Mouse (Mus musculus) c-Kit-negative CD71-positive TER-119-positive erythroid progenitor cells, embryonic 14.5 days (primary cell): ENCODE results near the gene Krt15.

Experiments used
- DNase-seq: peaks from one replicate; pipeline ENCODE4 v3.0.0-alpha.2; 2013; ENCODE audit warnings: low read depth, low spot score

The Krt15 gene

DNA sequence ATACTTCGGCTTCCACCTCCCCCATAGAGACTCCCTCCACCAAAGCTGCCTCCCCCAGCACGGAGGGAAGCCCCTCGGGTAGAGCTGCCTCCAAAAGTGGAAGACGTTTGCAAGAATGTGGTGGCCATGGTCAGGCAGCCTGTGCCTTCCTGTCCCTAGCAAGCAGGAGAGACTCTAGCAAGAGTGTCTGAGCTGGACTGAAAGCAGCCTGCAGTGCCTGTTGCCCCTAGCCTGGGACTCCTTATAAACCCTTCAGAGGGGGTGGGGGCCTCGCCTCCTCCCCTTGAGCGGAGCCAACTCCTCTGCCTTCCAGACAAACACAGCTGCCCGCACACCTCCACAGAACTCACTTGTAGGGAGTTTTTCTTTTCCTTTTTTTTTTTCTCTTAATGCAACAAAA, at the start of gene Krt15:
Gene Krt15, minus strand, starts transcription at position 198 of the 400 bp plus-strand sequence.
- DNase-seq: no peak

- no peak for DNase-seq
These were observed 46.0 kb upstream of the Krt15 start for GRCm38 (mm10) chr11:100181725-100182124.

DNA sequence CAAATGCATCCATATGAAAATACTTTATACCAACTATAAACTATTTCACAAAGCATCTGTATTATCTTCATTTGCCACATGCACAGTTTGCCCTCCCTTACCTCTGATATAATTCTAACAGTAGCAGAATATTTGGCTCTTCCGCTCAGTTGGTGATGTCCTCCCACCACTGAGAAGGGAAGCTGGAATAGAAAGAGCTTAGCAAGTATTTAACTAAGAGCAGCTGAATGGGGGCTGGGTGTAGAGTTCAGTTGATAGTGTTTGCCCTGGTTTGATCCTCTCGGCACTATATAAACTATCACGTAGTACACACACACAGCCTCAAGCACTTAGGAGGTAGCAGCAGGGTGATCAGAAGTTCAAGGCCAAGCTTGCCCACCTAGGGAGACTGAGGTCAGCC, 43.5 kb upstream of the Krt15 start:
- DNase-seq: no peak

GRCm38 (mm10) chr11:100178307-100178706, 42.6 kb upstream of the Krt15 start:
- no peak for DNase-seq

DNA sequence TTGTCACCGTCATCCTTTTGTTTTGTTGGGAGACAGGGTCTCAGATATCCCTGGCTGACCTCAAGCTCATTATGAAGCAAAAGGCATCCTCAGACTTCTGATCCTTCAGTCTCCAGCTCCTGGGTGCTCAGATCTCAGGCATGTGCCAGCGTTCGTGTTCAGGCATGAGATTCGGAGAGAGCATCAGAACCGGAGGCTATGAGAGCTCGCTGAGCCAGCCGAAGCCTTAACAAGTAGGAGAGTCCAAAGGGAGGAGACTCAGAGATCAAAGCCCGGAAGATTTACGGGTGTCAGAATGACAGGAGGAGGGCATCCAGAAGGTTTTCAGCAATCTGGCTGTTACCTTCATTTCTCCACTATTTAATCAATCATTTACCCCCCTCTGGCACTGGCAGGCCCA, 41.1 kb upstream of the Krt15 start:
- DNase-seq: no peak

GRCm38 (mm10) chr11:100168765-100169762, 33.3 kb upstream of the Krt15 start:
- DNase-seq: peak; percentile 42

DNA sequence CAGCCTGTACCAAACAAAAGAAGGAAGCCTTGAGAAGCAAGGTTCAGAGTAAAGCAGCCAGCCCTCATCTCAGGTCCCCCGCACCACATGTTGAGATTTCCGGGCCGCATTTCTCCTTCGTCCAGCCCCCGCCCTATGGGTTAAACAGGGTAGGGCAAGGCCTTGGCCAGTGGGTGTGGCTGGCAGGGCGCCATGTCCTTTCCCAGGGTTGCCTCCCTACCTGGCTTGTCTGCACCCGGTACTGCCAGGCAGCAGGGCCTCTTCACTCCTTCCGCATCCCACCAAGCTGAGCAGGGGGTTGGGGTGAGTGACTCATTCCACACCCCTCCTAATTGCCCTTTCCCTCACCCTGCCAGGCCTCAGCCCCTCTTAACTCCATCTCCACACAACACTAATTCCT, 32.3 kb upstream of the Krt15 start:
- no peak for DNase-seq

DNA sequence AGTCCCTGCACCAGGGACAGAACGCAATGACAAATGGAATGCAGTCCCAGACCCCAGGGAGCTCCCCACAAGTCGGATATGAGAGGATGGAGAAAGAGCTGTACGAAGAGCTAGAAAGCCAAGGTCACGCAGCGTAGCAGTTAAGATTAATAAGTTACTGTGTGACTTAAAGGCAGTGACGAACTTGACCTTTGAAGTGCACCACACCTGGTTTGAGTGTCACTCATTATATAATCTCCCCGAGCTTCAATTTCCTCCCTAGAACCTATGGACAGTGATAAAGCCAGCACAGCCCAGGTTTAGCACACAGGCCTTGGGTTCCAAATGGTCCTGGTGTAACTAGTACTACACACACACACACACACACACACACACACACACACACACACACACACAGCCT, 28.7 kb upstream of the Krt15 start:
- DNase-seq: no peak

DNA sequence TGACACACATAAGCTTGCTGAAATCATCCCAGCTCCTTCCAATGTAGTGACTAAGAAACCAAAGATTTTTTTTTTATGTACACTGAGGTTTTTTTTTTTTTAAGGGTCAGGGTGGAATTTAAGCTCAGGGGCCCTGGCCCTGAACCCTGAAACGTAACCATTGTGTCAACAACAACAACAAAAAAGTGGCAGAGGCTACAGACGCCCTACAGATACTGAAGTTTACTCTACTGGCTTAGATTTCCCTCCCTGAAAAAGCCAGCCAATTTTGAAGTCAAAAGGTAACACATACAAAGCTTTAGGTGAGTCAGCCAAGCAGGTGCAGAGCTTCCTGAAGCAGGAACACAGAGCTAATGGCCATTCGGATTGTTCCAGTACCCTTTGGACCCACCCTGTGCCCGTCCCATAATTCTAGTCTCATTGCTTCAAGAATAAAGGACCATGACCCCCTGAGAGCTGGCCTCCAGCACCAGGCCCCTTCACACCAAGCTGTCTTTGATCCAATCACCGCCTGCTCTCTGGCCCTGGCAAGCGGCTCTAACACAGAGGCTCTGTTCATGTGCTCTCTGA, 22.3 kb upstream of the Krt15 start:
- DNase-seq: no peak

GRCm38 (mm10) chr11:100157331-100157730, 21.6 kb upstream of the Krt15 start:
- DNase-seq: no peak

GRCm38 (mm10) chr11:100155497-100156255, 19.9 kb upstream of the Krt15 start:
- no peak for DNase-seq

- no peak for DNase-seq
These were observed 13.0 kb upstream of the Krt15 start, which contains the start of gene Krt19 for GRCm38 (mm10) chr11:100148615-100149330. Gene Krt19, minus strand, starts transcription at chr11:100148665.

- DNase-seq: no peak
These were observed 12.0 kb upstream of the Krt15 start for GRCm38 (mm10) chr11:100147566-100148353.

DNA sequence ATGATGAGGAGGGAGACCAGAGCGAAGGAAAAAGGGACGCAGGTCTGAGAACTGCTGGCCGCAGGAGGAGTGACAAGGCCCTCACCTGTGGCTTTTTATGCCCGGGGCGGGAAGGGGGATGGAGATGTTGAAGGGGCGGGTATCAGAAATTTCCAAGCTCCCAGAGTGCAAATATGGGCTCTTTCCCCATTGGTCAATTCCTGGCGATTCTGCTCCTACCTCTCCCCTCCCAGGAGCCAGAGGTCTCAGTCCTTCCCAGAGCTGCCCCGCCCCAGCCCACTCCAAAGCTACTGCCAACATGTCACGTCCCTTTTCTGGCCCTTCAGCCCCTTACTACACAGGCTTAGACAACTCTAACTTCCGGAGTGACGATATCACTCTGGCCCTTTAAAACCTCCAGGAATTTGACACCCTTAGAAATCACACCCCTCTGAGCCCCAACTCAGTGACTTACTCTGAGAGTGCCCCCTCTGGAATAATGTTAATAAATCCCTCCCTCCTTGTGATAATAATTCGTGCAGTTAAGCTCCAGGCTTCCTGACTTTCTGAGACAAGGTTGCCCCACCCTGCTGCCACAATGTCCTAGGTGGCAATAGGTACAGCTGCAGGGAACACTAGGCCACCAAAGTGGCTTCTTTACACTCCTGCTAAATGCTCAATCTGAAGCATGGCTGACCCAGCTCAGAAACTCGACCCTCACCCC, 10.3 kb upstream of the Krt15 start:
- no peak for DNase-seq

GRCm38 (mm10) chr11:100145104-100145503, 9.4 kb upstream of the Krt15 start:
- no peak for DNase-seq

DNA sequence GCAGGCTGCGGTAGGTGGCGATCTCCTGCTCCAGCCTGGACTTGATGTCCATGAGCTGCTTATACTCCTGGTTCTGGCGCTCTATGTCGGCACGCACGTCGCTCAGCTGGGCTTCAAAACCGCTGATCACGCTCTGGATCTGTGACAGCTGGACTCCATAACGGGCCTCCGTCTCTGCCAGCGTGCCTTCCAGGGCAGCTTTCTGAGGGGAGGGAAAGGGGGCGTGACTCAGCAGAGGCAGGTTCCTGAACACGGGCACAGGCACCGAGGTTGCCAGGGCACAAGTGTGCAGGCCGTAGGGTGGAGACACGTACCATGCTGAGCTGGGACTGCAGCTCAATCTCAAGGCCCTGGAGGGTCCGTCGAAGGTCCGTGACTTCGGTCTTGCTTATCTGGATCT, 5.2 kb upstream of the Krt15 start:
- DNase-seq: no peak

DNA sequence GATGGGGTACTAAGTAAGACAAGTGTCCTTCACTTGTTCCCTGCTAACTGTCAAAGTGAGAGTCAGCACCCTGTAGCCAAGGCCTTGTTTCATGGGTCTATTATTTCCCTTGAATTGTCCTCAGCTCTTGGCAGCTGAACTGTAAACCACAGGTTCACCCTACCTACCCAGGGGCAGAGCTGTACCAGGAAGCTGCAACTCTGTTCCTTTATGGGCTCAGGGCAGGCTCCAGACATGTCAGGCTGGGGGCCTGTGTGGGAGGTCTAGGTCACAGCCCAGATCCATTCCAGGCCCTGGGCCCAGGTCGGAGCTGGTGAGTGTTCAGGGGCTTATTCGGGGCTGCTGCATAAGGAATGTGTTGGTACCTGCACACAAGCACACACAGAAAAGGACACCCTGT, 3.7 kb upstream of the Krt15 start:
- DNase-seq: no peak

DNA sequence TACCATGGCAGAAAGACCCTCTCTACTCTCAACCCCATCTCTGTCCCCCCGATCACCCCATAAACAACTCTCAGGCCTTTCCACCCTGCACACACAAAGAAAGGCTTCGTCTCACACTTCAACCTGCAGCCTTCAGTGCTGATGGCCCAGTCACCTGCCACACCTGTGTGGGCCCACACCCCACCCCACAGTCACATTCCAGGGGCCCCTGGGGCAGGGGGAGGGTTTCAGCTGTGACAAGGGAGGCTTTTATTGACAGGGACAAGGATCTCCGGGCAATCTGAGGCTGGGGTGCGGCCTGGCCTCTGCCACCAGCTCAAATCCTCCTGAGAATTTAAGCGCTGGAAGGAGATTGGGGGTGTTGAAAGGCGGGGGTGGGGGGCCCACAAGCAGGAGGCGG, 3.1 kb upstream of the Krt15 start:
- no peak for DNase-seq

DNA sequence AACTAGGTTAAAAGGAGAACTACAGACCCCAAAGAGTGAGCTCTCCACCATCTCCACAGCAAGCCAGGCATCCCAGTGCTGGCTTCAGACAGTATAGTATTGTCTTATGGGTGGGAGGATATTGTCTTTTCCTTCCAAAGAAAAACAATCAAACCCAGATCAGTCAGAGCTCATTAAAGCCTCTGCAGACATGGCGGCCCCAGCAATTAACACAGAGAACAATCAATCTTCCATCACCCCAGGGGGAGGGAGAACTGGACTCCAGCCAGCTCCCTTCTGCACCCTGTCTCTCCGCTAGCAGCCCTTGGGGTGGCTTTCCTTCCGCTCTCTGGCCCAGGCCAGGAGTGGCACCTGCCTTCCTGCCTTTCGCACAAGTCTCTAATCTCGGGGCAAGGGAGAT, 2.0 kb upstream of the Krt15 start:
- DNase-seq: no peak

GRCm38 (mm10) chr11:100136559-100136958, 831 bp upstream of the Krt15 start:
- DNase-seq: no peak
